Mouse (Mus musculus) liver, embryonic 14.5 days (tissue): ENCODE data around the gene Sirt7.

Experiments
- CTCF ChIP-seq: IDR thresholded peaks from 2 replicates; pipeline ENCODE4 v1.5.1; 2016; ENCODE audit warnings: antibody characterized with exemption, low read depth, control low read depth
- EP300 ChIP-seq: IDR thresholded peaks from 2 replicates; pipeline ENCODE4 v1.6.1; 2016; ENCODE audit warnings: antibody characterized with exemption, low read depth

- TF ChIP-seq EP300 (no peak), CTCF (peak; percentile 48)
Observed at GRCm38 (mm10) chr11:120581490-120582267, 43.4 kb downstream of the Sirt7 start, which contains the start of gene Arhgdia.
